Mouse (Mus musculus): ENCODE measurements around the gene Nckap1.

GRCm38 (mm10) chr2:80603771-80604426, 22.7 kb upstream of the Nckap1 start:
- no peak for TF ChIP-seq CTCF (IDR thresholded peaks at IDR 0.05; ENCODE audit: low read depth)
- no peak for TF ChIP-seq EP300 (IDR thresholded peaks at IDR 0.05; ENCODE audit: low read depth)
